Mouse (Mus musculus) heart, embryonic 15.5 days (tissue): Measurements from ENCODE around the gene Klre1. TPM values are rescaled to one million over a fixed set of nuclear protein-coding genes. Genes with fewer than 3 reads are reported as not detected.
A peak's percentile ranks its signal among the peaks of the same experiment; 100 is the strongest.

ENCODE experiments used
- ATAC-seq: fragments of 200-750 bp; cut with Nextera tagmentation; replicated peaks from 2 replicates; pipeline ENCODE4 v1.8.0; 2017; ENCODE audit warnings: low read depth, moderate TSS enrichment; ENCODE audit not compliant: insufficient number of reproducible peaks, insufficient read depth, low FRiP score
- H3K27ac ChIP-seq: fragments of 300-500 bp; sonication (generic); 2 replicates; pipeline ENCODE4 v1.5.1; 2015; ENCODE audit warnings: mild to moderate bottlenecking, inconsistent platforms
- H3K27me3 ChIP-seq: fragments of 300-500 bp; sonication (generic); 2 replicates; pipeline ENCODE4 v1.6.1; 2015; ENCODE audit warnings: inconsistent platforms
- H3K36me3 ChIP-seq: fragments of 300-500 bp; sonication (generic); 2 replicates; pipeline ENCODE4 v1.6.1; 2015; ENCODE audit warnings: mild to moderate bottlenecking, inconsistent platforms
- H3K4me1 ChIP-seq: fragments of 300-500 bp; sonication (generic); replicated peaks from 2 replicates; pipeline ENCODE4 v1.6.1; 2015; ENCODE audit warnings: inconsistent platforms
- H3K4me2 ChIP-seq: fragments of 300-500 bp; sonication (generic); 2 replicates; pipeline ENCODE4 v1.6.1; 2015; ENCODE audit warnings: inconsistent platforms, mild to moderate bottlenecking, moderate library complexity
- H3K4me3 ChIP-seq: fragments of 300-500 bp; sonication (generic); 2 replicates; pipeline ENCODE4 v1.5.1; 2015; ENCODE audit warnings: mild to moderate bottlenecking, inconsistent platforms
- H3K9ac ChIP-seq: fragments of 300-500 bp; sonication (generic); 2 replicates; pipeline ENCODE4 v1.6.1; 2015; ENCODE audit warnings: mild to moderate bottlenecking, inconsistent platforms
- H3K9me3 ChIP-seq: fragments of 300-500 bp; sonication (generic); replicated peaks from 2 replicates; pipeline ENCODE4 v1.6.1; 2016; ENCODE audit warnings: inconsistent platforms
- WGBS: fragments of 180-500 bp; shearing (Covaris S2); methylation state at CpG from one replicate; pipeline ENCODE4 v1.1.7; 2015; ENCODE audit warnings: mixed read lengths; 5-methylcytosine and 5-hydroxymethylcytosine counted together
- polyA plus RNA-seq: library from polyadenylated mRNA; unstranded; fragments of >200 nt; fragmentation: Nextera tagmentation; extraction: Ambion mirVana; gene quantifications from 2 replicates; pipeline ENCODE4 v1.2.1, GENCODE M21; 2015

Klre1 gene
- not detected in 2 replicates for polyA plus RNA-seq

DNA sequence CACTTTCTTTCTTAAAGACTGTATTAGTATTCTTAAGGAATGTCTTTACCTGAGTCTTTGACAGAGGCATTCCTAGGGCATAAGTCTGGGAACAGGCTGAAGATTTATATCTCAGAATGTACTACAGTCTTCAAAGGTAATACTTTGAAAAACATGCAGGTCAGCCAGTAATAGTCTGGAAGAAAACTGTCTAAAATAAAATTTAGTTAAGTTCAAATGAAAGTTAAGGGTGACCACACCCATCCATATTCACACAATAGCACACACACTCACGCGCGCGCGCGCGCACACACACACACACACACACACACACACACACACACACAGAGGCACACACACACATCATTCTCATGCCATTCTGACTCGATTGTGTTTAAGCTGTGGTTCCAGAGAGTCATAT lies at the start of gene Klre1:
Klre1 (plus strand) TSS at position 301 of the 400 bp plus-strand sequence.
- Histone ChIP-seq H3K27me3 (no peaks in the 10 kb centered on the region), H3K9me3 (no peaks in the 10 kb centered on the region), H3K4me2 (no peak within 1 kb of the TSS), H3K4me3 (no peak within 1 kb of the TSS), H3K9ac (no peak within 1 kb of the TSS), H3K27ac (no peak within 1 kb of the TSS), H3K4me1 (no peaks in the 10 kb centered on the region), H3K36me3 (no peaks in the 10 kb centered on the region)
- ATAC-seq = no peak
- WGBS = 92% methylated on average over 8 of the region's 8 CpGs

DNA sequence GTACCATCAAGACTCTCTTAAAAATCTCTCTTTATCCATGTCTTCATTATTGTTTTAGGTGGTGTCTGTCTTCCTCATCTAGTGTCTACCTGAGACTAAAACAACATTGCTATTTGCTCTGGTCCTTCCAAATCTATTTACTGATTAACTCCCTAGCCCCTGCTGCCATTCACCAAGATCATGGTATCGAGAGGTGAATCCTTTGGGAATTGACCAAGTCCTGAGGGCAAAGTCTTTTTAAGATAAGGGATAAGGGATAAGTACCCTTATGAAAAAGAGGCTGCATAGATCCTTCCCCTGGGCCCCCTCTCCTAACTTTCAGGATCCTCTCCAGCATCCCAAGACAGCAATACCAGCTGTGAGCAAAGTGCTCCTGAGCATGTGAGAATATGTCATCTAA lies 48.1 kb upstream of the Klre1 start:
- no peak overlapping the region for H3K27ac ChIP-seq
- no peak for ATAC-seq
- peaks cover 13% of the 10 kb centered on the region for H3K4me1 ChIP-seq
- WGBS = 68% methylated on average over 1 of the region's 1 CpGs
- H3K9me3 ChIP-seq = no peaks in the 10 kb centered on the region
- no peaks in the 10 kb centered on the region for H3K27me3 ChIP-seq
- no peaks in the 10 kb centered on the region for H3K36me3 ChIP-seq
- no peak overlapping the region for H3K4me2 ChIP-seq
- H3K9ac ChIP-seq = no peak overlapping the region
- H3K4me3 ChIP-seq = no peak overlapping the region

DNA sequence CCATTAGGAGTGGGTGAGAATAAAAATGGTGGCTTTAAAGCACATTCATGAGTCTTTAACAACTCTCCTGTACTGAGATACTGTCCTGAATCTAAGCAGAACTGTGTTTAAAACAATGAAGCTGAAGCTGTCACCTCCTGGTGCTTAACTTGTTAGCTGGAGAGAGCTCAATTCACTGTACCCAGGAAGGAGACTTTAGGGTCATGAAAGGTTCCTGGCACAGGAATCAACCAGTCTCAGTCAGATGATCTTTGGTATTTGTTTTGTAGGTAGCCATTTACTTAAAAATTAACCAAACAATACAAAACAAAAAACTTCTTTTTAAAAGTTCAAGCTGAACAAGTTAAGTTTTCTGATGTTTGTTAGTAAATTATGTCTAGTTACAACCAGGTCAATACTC lies 47.4 kb upstream of the Klre1 start:
- Histone ChIP-seq H3K4me1 (peaks cover 19% of the 10 kb centered on the region), H3K4me3 (no peak overlapping the region), H3K27me3 (no peaks in the 10 kb centered on the region), H3K27ac (no peak overlapping the region), H3K9ac (no peak overlapping the region), H3K9me3 (no peaks in the 10 kb centered on the region), H3K4me2 (no peak overlapping the region), H3K36me3 (no peaks in the 10 kb centered on the region)
- no peak for ATAC-seq

DNA sequence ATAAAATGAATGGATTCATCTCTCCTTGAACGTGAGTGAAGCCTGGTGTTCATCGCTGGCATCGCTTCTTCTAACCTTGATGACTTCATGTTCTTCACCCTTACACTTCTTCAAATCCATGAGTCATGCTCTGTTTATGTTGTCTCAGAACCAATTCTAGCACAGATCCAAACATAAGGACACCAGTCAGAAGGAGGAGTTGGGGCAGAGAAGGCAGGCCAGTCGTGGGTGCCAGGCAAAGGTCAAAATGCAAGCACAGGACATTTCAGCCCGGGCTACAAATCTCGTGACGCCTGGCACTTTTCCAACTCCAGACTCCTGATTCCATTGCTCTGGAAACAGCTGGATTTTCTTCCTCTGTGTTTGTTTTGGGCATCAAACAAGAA lies 45.2 kb upstream of the Klre1 start:
- H3K4me1 ChIP-seq = peaks cover 27% of the 10 kb centered on the region

DNA sequence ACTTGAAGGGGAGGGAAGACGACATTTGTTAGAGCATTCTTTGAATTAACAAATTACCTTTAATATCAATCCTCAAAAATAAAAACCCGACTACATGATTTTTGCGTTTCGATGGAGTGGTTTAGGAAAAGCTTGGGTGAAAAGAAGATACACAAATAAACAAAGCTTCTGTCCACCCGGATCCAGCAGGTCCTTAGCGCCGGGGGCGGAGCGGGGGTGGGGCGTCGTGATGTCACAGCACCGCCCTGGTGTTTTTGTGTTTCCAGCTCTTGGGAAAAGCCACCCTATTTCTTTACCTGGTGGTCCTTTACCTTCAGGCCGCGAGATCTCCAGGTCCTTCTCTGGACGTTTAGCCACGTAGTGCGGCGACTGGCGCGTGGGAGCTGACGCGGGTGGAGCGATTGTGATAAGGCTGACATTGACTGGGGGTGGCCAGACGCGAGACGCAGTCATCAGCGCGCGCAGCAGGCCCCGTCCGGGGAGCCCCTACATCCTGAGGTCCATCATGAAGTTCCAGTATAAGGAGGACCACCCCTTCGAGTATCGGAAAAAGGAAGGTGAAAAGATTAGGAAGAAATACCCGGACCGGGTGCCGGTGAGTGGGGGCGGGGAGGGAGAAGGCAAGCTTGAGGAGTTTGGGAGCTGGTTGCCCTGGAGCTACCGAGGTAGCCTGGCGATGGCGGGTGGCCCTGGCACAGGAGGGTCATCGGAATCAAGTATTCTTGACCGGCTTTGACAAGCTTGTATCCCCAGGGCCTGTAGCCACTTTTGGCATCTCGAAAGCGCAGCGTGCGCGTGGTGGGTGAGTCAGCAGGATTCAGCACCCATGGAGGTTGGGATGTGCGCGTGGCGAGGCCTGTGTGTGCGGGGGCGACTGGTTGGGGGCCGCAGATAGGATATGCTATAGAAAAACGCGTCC lies 44.5 kb upstream of the Klre1 start, which contains the start of gene Gabarapl1:
Gabarapl1 (plus strand) TSS at position 219 of the 919 bp plus-strand sequence.
- ATAC-seq = peak; percentile 79

More for the DNA sequence above, 45.2 kb upstream of the Klre1 start:
- Histone ChIP-seq H3K9ac (peak overlapping the region; percentile 70; the same call in 1 of the 2 replicates), H3K27ac (peak overlapping the region; percentile 66), H3K4me2 (peak overlapping the region; percentile 87), H3K4me3 (peak overlapping the region; percentile 71), H3K36me3 (peaks cover 2% of the 10 kb centered on the region; the same call in 1 of the 2 replicates), H3K9me3 (no peaks in the 10 kb centered on the region), H3K27me3 (no peaks in the 10 kb centered on the region)
- 0 out of 2 replicates have a peak, but pooled peaks have one; percentile 5 for ATAC-seq
- WGBS = 28% methylated on average over 7 of the region's 7 CpGs

DNA sequence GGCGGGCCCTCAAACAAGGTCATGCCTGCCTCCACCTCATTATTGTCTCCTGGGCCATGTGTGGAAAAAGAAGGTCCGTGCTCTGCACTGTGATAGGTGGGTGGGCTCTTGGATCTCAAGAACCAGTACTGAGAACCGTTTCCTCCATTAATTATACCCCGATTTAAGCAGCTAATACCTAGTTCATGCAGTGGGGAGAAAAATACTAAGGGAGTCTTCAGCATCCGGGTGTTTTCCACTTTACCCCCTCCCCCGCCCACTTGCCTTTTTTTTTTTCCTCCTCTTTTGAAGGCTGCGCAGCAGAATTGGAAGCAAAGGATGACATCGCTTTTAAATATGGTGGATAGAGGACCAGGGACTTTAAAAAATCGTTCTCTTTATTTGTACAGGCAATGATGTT lies 43.6 kb upstream of the Klre1 start:
- Histone ChIP-seq H3K9me3 (no peaks in the 10 kb centered on the region), H3K4me2 (peak overlapping the region; percentile 87), H3K27ac (peak overlapping the region; percentile 66), H3K9ac (peak overlapping the region; percentile 70), H3K4me1 (peaks cover 27% of the 10 kb centered on the region), H3K4me3 (peak overlapping the region; percentile 71), H3K36me3 (peaks cover 14% of the 10 kb centered on the region; the same call in 1 of the 2 replicates), H3K27me3 (no peaks in the 10 kb centered on the region)
- ATAC-seq = 0 out of 2 replicates have a peak, but pooled peaks have one; percentile 4
- WGBS = 12% methylated on average over 9 of the region's 9 CpGs

More for the DNA sequence above, 44.5 kb upstream of the Klre1 start, which contains the start of gene Gabarapl1:
- Histone ChIP-seq H3K4me1 (peaks cover 27% of the 10 kb centered on the region), H3K27ac (peak within 1 kb of the TSS; percentile 66), H3K27me3 (no peaks in the 10 kb centered on the region), H3K9me3 (no peaks in the 10 kb centered on the region), H3K9ac (peak within 1 kb of the TSS; percentile 70), H3K4me3 (peak within 1 kb of the TSS; percentile 71), H3K36me3 (peaks cover 6% of the 10 kb centered on the region; the same call in 1 of the 2 replicates), H3K4me2 (peak within 1 kb of the TSS; percentile 87)
- under 1% methylated on average over 55 of the region's 55 CpGs for WGBS

DNA sequence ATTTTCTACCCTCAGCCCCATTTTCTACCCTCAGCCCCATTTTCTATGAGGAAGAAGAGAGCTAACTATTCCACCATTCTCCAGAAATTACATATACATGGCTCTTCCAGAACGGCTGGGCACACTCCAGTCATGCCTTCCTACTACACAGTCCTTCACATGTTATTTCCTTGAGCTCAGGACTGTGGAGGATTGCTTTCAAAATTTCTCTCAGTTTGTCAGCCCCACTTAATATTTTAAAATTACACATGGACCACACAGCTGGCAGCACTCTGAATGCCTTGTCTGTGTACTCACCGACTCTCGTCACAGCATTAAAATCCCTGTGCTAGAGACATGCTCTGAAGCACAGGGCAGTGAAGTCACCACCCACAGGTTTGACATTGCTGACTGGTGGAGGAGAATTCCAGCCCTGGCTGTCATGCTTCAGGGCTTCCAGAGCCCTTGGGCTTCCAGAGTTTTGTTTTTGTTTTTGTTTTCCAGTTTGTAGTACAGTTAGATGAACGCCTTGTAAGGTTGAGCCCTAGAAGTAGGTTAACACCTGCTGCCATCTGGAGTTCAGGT lies 43.0 kb upstream of the Klre1 start:
- Histone ChIP-seq H3K27me3 (no peaks in the 10 kb centered on the region), H3K4me2 (peak overlapping the region; percentile 87), H3K36me3 (peaks cover 21% of the 10 kb centered on the region; the same call in 1 of the 2 replicates), H3K9me3 (no peaks in the 10 kb centered on the region), H3K4me1 (peaks cover 27% of the 10 kb centered on the region), H3K9ac (peak overlapping the region; percentile 70), H3K4me3 (peak overlapping the region; percentile 71), H3K27ac (peak overlapping the region; percentile 66; the same call in 1 of the 2 replicates)
- ATAC-seq = no peak
- 46% methylated on average over 4 of the region's 4 CpGs for whole genome bisulfite sequencing

DNA sequence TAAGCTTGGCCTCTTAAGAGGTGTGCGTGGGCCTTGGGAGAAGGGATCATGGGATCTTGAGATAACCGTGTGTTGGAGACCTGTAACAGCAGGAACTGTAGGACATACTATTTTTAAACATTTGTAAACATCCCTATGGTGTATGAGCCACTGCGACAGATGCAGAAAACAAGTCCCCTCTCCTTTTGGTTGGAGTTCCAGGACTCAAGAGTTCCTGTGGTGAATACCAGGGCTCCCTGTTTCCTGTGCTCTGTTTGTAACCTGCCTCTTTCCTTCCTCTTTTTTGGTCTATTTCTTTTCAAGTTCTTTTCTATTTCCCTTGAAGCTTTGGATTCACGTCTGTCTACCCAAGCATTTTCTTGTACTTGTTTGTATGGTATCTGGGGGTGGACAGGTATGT lies 42.0 kb upstream of the Klre1 start:
- WGBS = 46% methylated on average over 4 of the region's 4 CpGs
- Histone ChIP-seq H3K4me1 (peaks cover 27% of the 10 kb centered on the region), H3K4me3 (no peak overlapping the region), H3K9ac (no peak overlapping the region), H3K4me2 (peak overlapping the region; percentile 87; the same call in 1 of the 2 replicates), H3K36me3 (peaks cover 28% of the 10 kb centered on the region; the same call in 1 of the 2 replicates), H3K27ac (no peak overlapping the region), H3K27me3 (no peaks in the 10 kb centered on the region), H3K9me3 (no peaks in the 10 kb centered on the region)
- no peak for ATAC-seq

DNA sequence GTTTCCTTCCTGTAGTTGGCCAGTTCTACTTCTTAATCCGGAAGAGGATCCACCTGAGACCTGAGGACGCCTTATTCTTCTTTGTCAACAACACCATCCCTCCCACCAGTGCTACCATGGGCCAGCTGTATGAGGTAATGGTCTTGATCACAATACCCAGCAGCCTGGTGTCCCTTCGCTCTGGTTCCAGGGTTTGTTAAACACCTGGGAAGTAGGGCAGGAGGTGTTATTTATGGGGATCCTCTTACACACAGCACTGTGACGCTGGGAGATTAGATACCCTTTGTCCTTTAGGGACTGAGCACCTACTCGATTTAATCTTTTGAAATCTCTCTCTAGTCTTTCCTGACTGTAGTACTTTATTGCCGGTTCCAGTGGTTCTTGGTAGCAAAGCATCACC lies 39.1 kb upstream of the Klre1 start:
- peaks cover 42% of the 10 kb centered on the region for H3K36me3 ChIP-seq

DNA sequence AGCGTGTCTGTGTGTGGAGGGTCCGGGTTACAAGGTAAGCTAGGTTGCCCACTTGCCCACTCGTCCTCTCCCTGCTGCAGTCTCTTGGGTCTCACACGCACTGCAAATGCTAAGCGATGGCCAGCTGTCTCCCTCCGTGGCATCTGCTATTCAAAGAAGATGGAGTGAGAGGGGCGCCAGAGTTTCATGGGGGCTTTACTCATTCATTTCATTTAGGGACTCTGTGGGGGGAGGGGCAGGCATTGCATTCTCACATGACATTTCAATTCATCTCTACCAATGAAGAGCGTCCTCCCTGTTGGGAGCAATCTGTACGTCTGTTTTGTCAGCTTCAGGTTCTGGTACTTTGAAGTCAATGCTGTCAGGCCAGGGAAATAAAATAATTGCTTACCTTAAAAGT lies 35.8 kb upstream of the Klre1 start:
- Histone ChIP-seq H3K4me2 (no peak overlapping the region), H3K4me1 (no peaks in the 10 kb centered on the region), H3K9ac (no peak overlapping the region), H3K9me3 (no peaks in the 10 kb centered on the region), H3K27ac (no peak overlapping the region), H3K4me3 (no peak overlapping the region), H3K36me3 (peaks cover 42% of the 10 kb centered on the region), H3K27me3 (no peaks in the 10 kb centered on the region)
- no peak for ATAC-seq
- 85% methylated on average over 9 of the region's 9 CpGs for WGBS

More for the DNA sequence above, 39.1 kb upstream of the Klre1 start:
- 83% methylated on average over 6 of the region's 6 CpGs for WGBS
- Histone ChIP-seq H3K4me2 (no peak overlapping the region), H3K4me1 (peaks cover 20% of the 10 kb centered on the region), H3K9me3 (no peaks in the 10 kb centered on the region), H3K27ac (no peak overlapping the region), H3K4me3 (no peak overlapping the region), H3K27me3 (no peaks in the 10 kb centered on the region), H3K9ac (no peak overlapping the region)
- no peak for ATAC-seq

DNA sequence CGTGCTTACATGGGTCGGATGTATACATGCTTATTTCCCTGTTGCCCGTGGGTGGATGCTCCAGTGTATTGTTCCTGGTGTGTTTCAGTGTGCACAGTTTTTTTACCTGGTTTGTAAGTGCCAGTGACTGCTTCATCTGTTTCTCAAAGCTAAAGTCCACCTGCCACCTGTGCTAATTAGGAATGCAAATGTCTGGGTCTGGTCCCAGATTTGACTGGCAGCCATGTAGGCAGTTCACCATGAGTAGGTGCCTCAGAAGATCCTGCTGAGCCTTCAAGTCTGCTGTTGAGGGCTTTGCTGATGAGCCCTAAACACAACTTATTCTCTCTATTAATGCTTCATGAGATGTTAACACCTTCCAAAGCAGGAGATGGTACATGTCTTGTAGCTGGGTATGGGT lies 35.2 kb upstream of the Klre1 start:
- no peak for ATAC-seq
- Histone ChIP-seq H3K9me3 (no peaks in the 10 kb centered on the region), H3K36me3 (peaks cover 41% of the 10 kb centered on the region), H3K27ac (no peak overlapping the region), H3K4me2 (no peak overlapping the region), H3K4me1 (no peaks in the 10 kb centered on the region), H3K4me3 (no peak overlapping the region), H3K9ac (no peak overlapping the region), H3K27me3 (no peaks in the 10 kb centered on the region)
- WGBS = 88% methylated on average over 3 of the region's 3 CpGs
